Mouse (Mus musculus) megakaryocyte-erythroid progenitor cell, adult 5 weeks (primary cell): ENCODE data around the gene Rbm11. TPM values are rescaled to one million over a fixed set of nuclear protein-coding genes. Genes with fewer than 3 reads are reported as not detected.

ENCODE experiments used
- polyA plus RNA-seq: library from polyadenylated mRNA; stranded (reverse); fragments of >175 nt; gene quantifications from 2 replicates; pipeline ENCODE4 v1.2.3, GENCODE M21; 2012

Rbm11 gene
- not detected in 2 replicates for polyA plus RNA-seq

DNA sequence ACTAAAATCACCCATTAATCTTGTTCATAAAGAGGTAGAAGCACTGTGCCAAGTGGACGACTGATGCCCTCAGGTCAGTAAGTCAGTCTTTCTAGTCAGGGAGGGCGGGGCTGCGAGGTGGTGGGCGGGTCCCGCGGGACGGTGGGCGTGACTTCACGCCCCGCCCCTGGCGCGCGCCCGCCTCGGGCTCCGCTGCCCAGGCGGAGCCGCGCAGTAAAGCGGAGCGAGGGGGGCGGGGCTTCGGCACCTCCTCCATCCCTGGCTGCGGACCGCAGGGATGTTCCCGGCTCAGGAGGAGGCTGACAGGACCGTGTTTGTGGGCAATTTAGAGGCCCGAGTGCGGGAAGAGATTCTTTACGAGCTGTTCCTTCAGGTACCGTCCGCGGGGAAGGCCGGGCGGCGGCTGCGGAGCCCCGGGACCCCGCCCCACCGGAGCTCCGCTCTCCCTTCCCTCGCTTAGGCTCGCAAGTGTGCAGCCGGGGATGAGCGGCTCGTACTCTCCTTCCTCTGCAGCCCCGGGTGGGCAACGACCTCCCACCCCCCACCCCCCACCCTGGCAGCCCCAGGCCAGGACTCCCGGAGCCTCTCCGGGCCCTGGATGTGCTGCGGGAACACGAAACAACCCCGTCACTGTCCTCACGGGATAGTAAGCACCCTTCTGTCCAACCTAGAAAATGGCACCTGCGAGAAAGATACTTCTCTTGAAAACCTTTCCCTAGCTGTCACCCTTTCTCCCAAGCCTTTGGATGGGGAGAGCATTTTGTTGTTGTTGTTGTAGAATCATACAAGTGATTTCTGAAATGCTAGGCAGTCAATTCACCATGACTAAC, at the start of gene Rbm11:
Gene Rbm11 (plus strand): TSS at position 174 of the 830 bp plus-strand sequence.

DNA sequence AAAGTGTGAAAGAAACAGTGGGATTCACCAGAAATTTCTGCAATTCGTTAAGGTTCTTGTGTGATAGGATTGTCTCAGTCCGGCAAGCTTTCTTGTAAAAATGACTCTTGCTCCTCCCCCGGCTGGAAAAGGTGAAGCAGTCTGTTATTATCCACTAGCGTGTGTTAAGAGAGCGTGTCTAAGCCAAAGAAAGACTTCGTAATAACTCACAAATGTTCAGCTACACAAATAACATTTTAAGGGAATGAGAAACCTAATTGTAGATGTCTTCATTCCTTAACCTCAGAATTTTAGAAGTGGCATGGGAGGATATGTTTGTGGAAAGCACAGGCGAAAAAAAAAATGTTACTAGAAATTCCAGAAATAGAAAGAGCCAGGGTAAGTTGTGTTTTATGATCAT, 6.7 kb upstream of the Rbm11 start, which contains the start of gene Lipi:
Gene Lipi (minus strand): TSS at position 101 of the 400 bp plus-strand sequence.

Other genes starting within 250 kb of the Rbm11 start
- gene Lipi, start 6.8 kb upstream of the Rbm11 start, polyA plus RNA-seq, result not detected in 2 replicates
- 1.1 TPM in 2 replicates for gene Hspa13, start 174.3 kb downstream of the Rbm11 start, polyA plus RNA-seq